Mouse (Mus musculus): ENCODE measurements around the gene Gja6. TPM values are rescaled to one million over a fixed set of nuclear protein-coding genes. Genes with fewer than 3 reads are reported as not detected.

Gja6 gene
- 0.38 TPM in 1 of 2 replicates, not detected in the other for polyA plus RNA-seq (2014; fragmentation: Nextera tagmentation; extraction: Ambion mirVana)

DNA sequence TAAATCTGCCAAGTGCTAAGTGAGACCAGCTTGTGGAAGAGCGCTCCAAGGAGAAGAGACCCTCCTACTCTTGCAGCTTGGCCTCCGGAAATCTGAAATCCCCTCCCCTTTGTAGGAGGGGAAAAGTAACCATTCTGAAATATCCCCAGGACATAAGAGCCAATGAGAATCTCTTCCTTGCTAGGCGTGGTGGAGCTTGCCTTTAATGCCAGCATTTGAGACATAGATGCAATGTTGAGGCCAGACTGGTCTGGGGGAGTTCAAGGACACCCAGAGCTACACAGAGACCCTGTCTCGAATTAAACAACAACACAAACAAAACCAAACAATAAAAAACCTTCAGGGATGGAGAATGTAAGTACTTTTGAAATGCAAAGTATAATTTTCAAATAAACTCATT lies at the start of gene Gja6:
Gja6 (minus strand) TSS at position 101 of the 400 bp plus-strand sequence.
- H3K27ac ChIP-seq (ENCODE audit: low read depth, low read length) = no peak within 1 kb of the TSS
- no peak within 1 kb of the TSS for H3K9ac ChIP-seq (ENCODE audit: low read length)
- no peak for ATAC-seq (ENCODE audit: insufficient read depth, low FRiP score, low TSS enrichment)
- no peaks in the 10 kb centered on the region for H3K36me3 ChIP-seq (ENCODE audit: control insufficient read depth, insufficient read depth, low read length)
- 73% methylated on average over 4 of the region's 4 CpGs for WGBS
- DNase-seq (ENCODE audit: low spot score) = no peak
- H3K9me3 ChIP-seq (ENCODE audit: control insufficient read depth, low read length) = no peaks in the 10 kb centered on the region
- no peak within 1 kb of the TSS for H3K4me2 ChIP-seq (ENCODE audit: low read depth)
- no peaks in the 10 kb centered on the region for H3K4me1 ChIP-seq (ENCODE audit: control insufficient read depth, insufficient read depth, low read length)
- no peaks in the 10 kb centered on the region for H3K27me3 ChIP-seq (ENCODE audit: control insufficient read depth, insufficient read depth, low read length)
- no peak within 1 kb of the TSS for H3K4me3 ChIP-seq (ENCODE audit: low read depth, low read length)

DNA sequence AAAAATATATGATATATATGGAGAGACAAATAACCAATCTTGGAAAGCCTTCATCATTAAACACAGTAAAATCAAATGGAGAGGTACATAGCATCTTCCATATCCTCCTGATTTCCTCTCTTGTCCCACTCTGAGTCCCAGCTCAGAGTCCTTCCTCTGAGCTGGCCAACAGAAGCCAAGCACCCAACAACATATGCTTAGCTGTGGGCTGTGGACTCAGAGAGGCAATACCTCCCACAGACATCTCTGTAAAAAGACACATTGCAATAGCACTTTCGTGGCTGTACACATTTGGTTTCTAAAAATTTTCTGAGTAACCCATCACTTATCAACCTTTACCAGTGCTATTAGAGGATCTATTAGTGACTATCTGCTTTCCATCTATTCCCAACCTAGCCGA lies 42.7 kb upstream of the Gja6 start:
- H3K4me1 ChIP-seq (ENCODE audit: control insufficient read depth, insufficient read depth, low read length) = no peaks in the 10 kb centered on the region
- ATAC-seq (ENCODE audit: insufficient read depth, low FRiP score, low TSS enrichment) (no peak), DNase-seq (ENCODE audit: low spot score) (no peak)
- H3K9ac ChIP-seq (ENCODE audit: low read length) = no peak overlapping the region
- H3K9me3 ChIP-seq (ENCODE audit: control insufficient read depth, low read length) = no peaks in the 10 kb centered on the region
- H3K4me3 ChIP-seq (ENCODE audit: low read depth, low read length) = no peak overlapping the region
- H3K4me2 ChIP-seq (ENCODE audit: low read depth) = no peak overlapping the region
- H3K27me3 ChIP-seq (ENCODE audit: control insufficient read depth, insufficient read depth, low read length) = no peaks in the 10 kb centered on the region
- H3K36me3 ChIP-seq (ENCODE audit: control insufficient read depth, insufficient read depth, low read length) = no peaks in the 10 kb centered on the region
- H3K27ac ChIP-seq (ENCODE audit: low read depth, low read length) = no peak overlapping the region
- 87% methylated on average over 2 of the region's 2 CpGs for WGBS

GRCm38 (mm10) chrX:160944722-160945121 lies 37.9 kb upstream of the Gja6 start:
- H3K4me3 ChIP-seq (ENCODE audit: low read depth, low read length) = no peak overlapping the region
- DNase-seq (ENCODE audit: low spot score) (no peak), ATAC-seq (ENCODE audit: insufficient read depth, low FRiP score, low TSS enrichment) (no peak)
- H3K4me2 ChIP-seq (ENCODE audit: low read depth) = no peak overlapping the region
- no peak overlapping the region for H3K9ac ChIP-seq (ENCODE audit: low read length)
- no peaks in the 10 kb centered on the region for H3K36me3 ChIP-seq (ENCODE audit: control insufficient read depth, insufficient read depth, low read length)
- no peaks in the 10 kb centered on the region for H3K4me1 ChIP-seq (ENCODE audit: control insufficient read depth, insufficient read depth, low read length)
- no peak overlapping the region for H3K27ac ChIP-seq (ENCODE audit: low read depth, low read length)
- H3K27me3 ChIP-seq (ENCODE audit: control insufficient read depth, insufficient read depth, low read length) = no peaks in the 10 kb centered on the region
- no peaks in the 10 kb centered on the region for H3K9me3 ChIP-seq (ENCODE audit: control insufficient read depth, low read length)
- 91% methylated on average over 4 of the region's 4 CpGs for WGBS

- Histone ChIP-seq H3K27me3 (ENCODE audit: control insufficient read depth, insufficient read depth, low read length) (peaks cover 2% of the 10 kb centered on the region; the same call in 1 of the 2 replicates), H3K9me3 (ENCODE audit: control insufficient read depth, low read length) (no peaks in the 10 kb centered on the region), H3K9ac (ENCODE audit: low read length) (no peak overlapping the region), H3K4me3 (ENCODE audit: low read depth, low read length) (no peak overlapping the region), H3K36me3 (ENCODE audit: control insufficient read depth, insufficient read depth, low read length) (no peaks in the 10 kb centered on the region), H3K4me2 (ENCODE audit: low read depth) (no peak overlapping the region), H3K4me1 (ENCODE audit: control insufficient read depth, insufficient read depth, low read length) (no peaks in the 10 kb centered on the region), H3K27ac (ENCODE audit: low read depth, low read length) (no peak overlapping the region)
- ATAC-seq (ENCODE audit: insufficient read depth, low FRiP score, low TSS enrichment) (no peak), DNase-seq (ENCODE audit: low spot score) (no peak)
- WGBS = 40% methylated on average over 1 of the region's 1 CpGs
Observed at GRCm38 (mm10) chrX:160935541-160935940, 28.7 kb upstream of the Gja6 start.

GRCm38 (mm10) chrX:160930656-160931055 lies 23.8 kb upstream of the Gja6 start:
- no peaks in the 10 kb centered on the region for H3K36me3 ChIP-seq (ENCODE audit: control insufficient read depth, insufficient read depth, low read length)
- ATAC-seq (ENCODE audit: insufficient read depth, low FRiP score, low TSS enrichment) (no peak), DNase-seq (ENCODE audit: low spot score) (no peak)
- H3K27ac ChIP-seq (ENCODE audit: low read depth, low read length) = no peak overlapping the region
- H3K4me3 ChIP-seq (ENCODE audit: low read depth, low read length) = no peak overlapping the region
- no peak overlapping the region for H3K4me2 ChIP-seq (ENCODE audit: low read depth)
- no peak overlapping the region for H3K9ac ChIP-seq (ENCODE audit: low read length)
- no peaks in the 10 kb centered on the region for H3K9me3 ChIP-seq (ENCODE audit: control insufficient read depth, low read length)
- H3K27me3 ChIP-seq (ENCODE audit: control insufficient read depth, insufficient read depth, low read length) = no peaks in the 10 kb centered on the region
- H3K4me1 ChIP-seq (ENCODE audit: control insufficient read depth, insufficient read depth, low read length) = no peaks in the 10 kb centered on the region

DNA sequence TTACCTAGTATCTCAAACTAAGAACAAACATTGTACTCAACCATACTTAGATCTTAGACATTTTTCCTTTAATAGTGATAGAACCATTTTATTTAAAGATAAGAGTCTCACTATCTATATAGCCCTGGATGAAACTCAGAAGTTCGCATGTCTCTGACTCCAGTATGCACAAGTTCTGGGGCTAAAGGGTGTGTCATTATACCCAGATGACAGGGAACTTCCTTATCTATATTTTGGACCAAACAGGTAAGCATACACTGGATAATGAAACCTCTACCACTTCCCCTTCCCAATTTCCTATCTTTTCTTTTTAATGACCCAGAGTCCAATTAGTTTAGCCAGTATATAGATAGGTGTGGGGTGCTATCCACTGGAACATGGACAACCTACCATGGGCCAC lies 22.0 kb upstream of the Gja6 start:
- DNase-seq (ENCODE audit: low spot score) (no peak), ATAC-seq (ENCODE audit: insufficient read depth, low FRiP score, low TSS enrichment) (no peak)
- Histone ChIP-seq H3K4me1 (ENCODE audit: control insufficient read depth, insufficient read depth, low read length) (no peaks in the 10 kb centered on the region), H3K36me3 (ENCODE audit: control insufficient read depth, insufficient read depth, low read length) (no peaks in the 10 kb centered on the region), H3K4me3 (ENCODE audit: low read depth, low read length) (no peak overlapping the region), H3K27ac (ENCODE audit: low read depth, low read length) (no peak overlapping the region), H3K9me3 (ENCODE audit: control insufficient read depth, low read length) (no peaks in the 10 kb centered on the region), H3K27me3 (ENCODE audit: control insufficient read depth, insufficient read depth, low read length) (no peaks in the 10 kb centered on the region), H3K4me2 (ENCODE audit: low read depth) (no peak overlapping the region), H3K9ac (ENCODE audit: low read length) (no peak overlapping the region)
- WGBS = 83% methylated on average over 1 of the region's 1 CpGs

- H3K4me2 ChIP-seq (ENCODE audit: low read depth) = no peak overlapping the region
- DNase-seq (ENCODE audit: low spot score) = no peak
- H3K4me1 ChIP-seq (ENCODE audit: control insufficient read depth, insufficient read depth, low read length) = no peaks in the 10 kb centered on the region
- H3K4me3 ChIP-seq (ENCODE audit: low read depth, low read length) = no peak overlapping the region
- WGBS = 86% methylated on average over 3 of the region's 3 CpGs
- H3K27me3 ChIP-seq (ENCODE audit: control insufficient read depth, insufficient read depth, low read length) = no peaks in the 10 kb centered on the region
- no peak overlapping the region for H3K27ac ChIP-seq (ENCODE audit: low read depth, low read length)
- no peaks in the 10 kb centered on the region for H3K36me3 ChIP-seq (ENCODE audit: control insufficient read depth, insufficient read depth, low read length)
- H3K9me3 ChIP-seq (ENCODE audit: control insufficient read depth, low read length) = no peaks in the 10 kb centered on the region
- no peak for ATAC-seq (ENCODE audit: insufficient read depth, low FRiP score, low TSS enrichment)
- H3K9ac ChIP-seq (ENCODE audit: low read length) = no peak overlapping the region
Observed at GRCm38 (mm10) chrX:160919022-160919637, 12.3 kb upstream of the Gja6 start.

DNA sequence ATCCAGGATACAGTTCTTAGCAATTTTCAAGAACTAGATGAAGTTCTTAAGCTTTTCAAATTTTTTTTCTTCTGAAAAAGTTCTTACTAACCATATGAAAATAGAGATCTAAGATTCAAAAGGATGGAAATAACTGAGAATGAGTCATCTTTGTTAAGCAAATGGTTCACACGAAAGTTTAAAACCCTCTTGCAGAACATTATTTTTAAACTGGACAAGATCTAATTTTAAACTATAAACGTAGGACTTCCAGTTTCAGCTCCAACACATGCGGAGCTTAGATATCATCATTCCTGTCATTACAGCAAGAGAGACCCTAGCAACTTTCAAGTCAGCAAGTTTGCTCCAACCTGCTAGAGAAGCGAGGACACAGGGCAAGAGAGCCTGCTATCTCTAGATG lies 375 bp downstream of the Gja6 start:
- H3K9ac ChIP-seq (ENCODE audit: low read length) = no peak overlapping the region
- ATAC-seq (ENCODE audit: insufficient read depth, low FRiP score, low TSS enrichment) (no peak), DNase-seq (ENCODE audit: low spot score) (no peak)
- H3K4me2 ChIP-seq (ENCODE audit: low read depth) = no peak overlapping the region
- H3K4me1 ChIP-seq (ENCODE audit: control insufficient read depth, insufficient read depth, low read length) = no peaks in the 10 kb centered on the region
- 88% methylated on average over 4 of the region's 4 CpGs for WGBS
- no peak overlapping the region for H3K4me3 ChIP-seq (ENCODE audit: low read depth, low read length)
- H3K27me3 ChIP-seq (ENCODE audit: control insufficient read depth, insufficient read depth, low read length) = no peaks in the 10 kb centered on the region
- H3K9me3 ChIP-seq (ENCODE audit: control insufficient read depth, low read length) = no peaks in the 10 kb centered on the region
- no peak overlapping the region for H3K27ac ChIP-seq (ENCODE audit: low read depth, low read length)
- H3K36me3 ChIP-seq (ENCODE audit: control insufficient read depth, insufficient read depth, low read length) = no peaks in the 10 kb centered on the region

DNA sequence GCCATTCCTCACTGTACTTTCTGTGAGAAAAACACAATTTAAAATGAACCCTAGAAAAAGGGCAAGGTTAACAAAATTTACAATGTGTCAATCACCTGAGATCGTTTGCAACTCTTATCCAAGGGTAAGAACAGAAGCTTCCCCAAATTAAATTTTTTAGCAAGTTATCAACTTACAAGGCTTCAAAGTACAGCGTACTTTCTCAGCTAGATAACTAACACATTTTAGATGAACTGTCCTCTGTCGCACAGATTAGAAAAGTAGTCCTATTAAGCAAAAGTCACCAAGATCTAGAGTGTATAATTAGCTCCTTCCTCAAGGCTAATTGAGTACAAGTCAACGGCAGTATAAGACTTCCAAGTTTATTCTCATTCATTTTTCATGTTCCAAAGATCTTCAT lies 939 bp downstream of the Gja6 start:
- Histone ChIP-seq H3K36me3 (ENCODE audit: control insufficient read depth, insufficient read depth, low read length) (no peaks in the 10 kb centered on the region), H3K4me1 (ENCODE audit: control insufficient read depth, insufficient read depth, low read length) (no peaks in the 10 kb centered on the region), H3K4me3 (ENCODE audit: low read depth, low read length) (no peak overlapping the region), H3K9me3 (ENCODE audit: control insufficient read depth, low read length) (no peaks in the 10 kb centered on the region), H3K27me3 (ENCODE audit: control insufficient read depth, insufficient read depth, low read length) (no peaks in the 10 kb centered on the region), H3K4me2 (ENCODE audit: low read depth) (no peak overlapping the region), H3K27ac (ENCODE audit: low read depth, low read length) (no peak overlapping the region), H3K9ac (ENCODE audit: low read length) (no peak overlapping the region)
- ATAC-seq (ENCODE audit: insufficient read depth, low FRiP score, low TSS enrichment) (no peak), DNase-seq (ENCODE audit: low spot score) (no peak)
- 87% methylated on average over 4 of the region's 4 CpGs for WGBS

Data from neural tube, embryonic 11.5 days (tissue).